Mouse (Mus musculus) brain, adult 10 weeks (tissue): ENCODE data around the gene Ube2f. TPM values are rescaled to one million over a fixed set of nuclear protein-coding genes. Genes with fewer than 3 reads are reported as not detected.

Experiments used
- polyA plus RNA-seq: library from polyadenylated mRNA; stranded (reverse); fragments of 350-450 nt; fragmentation: Illumina TruSeq; extraction: RNeasy Lipid Tissue Mini Kit (QIAGEN cat#74804); gene quantifications from one replicate; pipeline ENCODE4 v1.2.3, GENCODE M21; 2015; ENCODE audit warnings: low read depth, low replicate concordance

Ube2f gene
- polyA plus RNA-seq: 69.6 TPM

DNA sequence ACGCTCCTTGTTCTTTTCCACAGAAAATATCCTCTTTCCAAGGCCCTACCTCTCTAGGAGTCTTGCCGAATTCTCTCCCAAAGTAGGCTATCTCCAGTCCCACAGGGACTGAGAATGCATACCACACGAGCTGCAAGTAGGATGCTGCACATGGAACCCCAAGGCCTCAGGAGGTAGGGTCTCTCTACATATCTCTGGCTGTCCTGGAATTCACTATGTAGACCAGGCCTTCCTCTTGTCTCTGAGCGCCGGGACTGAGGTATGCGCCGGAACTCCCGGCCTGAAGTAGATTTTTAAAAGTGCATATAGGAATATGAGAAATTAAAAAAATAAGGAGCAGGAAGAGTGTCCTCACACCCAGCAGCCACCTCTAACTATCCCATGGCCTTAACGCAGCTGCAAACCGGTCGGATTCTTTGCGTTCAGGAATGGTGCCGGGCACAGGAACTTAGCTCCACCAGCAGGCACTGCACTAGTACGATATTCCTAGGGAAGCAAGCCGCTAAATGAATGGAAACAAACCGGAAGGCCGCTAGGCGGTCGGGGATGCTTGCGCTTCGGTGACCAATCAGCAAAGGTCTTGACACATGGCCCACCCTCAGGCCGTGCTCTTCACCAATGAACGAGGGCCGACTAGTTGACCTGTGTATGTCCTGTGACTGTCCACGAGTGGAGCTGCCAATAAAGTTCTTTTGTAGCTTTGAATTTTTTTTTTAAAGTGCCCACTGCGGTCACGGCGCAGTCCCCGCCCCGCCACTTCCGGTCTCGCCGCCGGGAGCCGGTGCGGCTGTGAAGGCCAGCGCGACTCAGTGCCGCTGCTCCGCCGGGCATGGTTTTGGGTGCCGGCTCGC is at the start of gene Ube2f:
Gene Ube2f, plus strand, starts transcription at position 741 of the 851 bp plus-strand sequence.

DNA sequence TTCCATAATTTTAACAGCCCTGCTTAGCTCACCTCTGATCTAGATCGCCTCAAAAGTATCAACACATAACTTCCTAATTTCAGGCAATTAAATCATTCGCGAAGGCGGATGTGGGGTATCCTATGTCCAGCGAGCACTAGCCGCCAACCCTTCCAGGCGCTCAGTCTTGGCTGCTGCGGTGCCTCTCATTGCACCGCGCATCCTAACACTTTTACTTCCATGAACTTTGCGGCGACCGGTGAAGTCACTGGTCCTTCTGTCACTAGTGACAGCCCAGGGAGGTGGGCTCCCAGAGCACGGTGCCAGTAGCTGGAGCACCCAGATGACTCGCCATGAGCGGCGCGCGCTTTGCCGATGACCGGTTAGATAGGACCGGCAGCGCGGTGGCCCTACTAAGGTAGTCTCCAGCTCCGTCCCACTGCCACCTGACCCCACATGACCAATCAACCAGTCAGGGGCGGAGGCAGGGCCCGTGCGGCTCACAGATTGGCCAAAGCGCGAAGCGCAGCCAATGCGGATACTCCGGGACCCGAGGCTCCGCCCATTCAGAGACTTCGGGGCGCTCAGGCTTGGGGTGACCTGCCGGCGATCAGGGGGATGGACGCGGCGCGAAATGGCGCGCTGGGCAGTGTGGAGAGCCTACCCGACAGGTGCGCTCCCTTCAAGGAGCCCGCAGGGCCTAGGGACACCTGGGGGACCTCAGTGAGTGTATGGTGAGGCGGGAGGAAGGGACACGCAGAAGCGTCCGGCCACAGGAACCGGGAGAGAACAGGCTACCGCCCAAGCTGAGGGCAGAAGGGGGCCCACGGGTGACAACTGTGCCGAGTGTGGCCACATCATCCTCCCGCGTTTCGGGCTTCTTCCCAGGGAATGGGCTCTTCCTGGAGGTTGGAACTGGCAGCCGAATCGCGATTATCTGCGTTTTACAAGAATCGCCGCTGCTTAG is 48.0 kb downstream of the Ube2f start, which contains the start of gene Scly:
Gene Scly, plus strand, starts transcription at position 540 of the 946 bp plus-strand sequence.

DNA sequence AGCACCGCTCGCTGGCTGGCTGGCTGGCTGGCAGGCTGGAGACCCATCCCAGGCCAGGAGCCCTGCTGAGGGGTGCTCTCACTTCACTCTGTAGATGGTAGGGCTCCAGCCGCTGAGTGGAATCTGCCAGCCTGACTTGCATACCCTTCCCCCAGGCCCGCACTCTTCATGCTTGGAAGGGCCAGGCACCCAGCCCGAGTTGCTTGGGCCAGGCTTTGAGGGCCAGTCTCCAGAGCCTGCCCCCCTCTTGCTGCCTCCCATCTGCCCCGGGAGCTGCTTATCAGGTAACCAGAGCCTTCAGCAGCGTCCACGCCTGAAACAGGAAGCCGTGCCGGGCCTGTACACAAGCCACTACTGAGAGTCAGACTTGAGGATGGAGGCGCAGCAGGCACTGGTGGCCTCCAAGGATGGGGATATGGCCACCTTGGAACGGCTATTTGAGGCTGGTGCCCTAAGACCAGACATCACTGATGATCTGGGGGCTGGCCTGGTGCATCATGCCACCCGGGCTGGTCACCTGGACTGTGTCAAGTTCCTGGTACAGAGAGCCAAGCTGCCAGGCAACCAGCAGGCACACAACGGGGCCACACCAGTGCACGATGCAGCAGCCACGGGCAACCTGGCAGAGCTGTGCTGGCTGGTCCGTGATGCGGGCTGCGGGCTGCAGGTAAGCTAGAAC is 71.8 kb downstream of the Ube2f start, which contains the start of gene Espnl:
Gene Espnl, plus strand, starts transcription at position 316 of the 679 bp plus-strand sequence.

Other genes with a start within 250 kb of the Ube2f start
- gene Rbm44, start 105.2 kb upstream of the Ube2f start, polyA plus RNA-seq: not detected
- gene Ramp1, start 70.5 kb upstream of the Ube2f start, polyA plus RNA-seq: 80.7 TPM
- 17.9 TPM for gene Scly, start 48.0 kb downstream of the Ube2f start, polyA plus RNA-seq
- 0.21 TPM for gene Espnl, start 71.8 kb downstream of the Ube2f start, polyA plus RNA-seq
- 0.13 TPM for gene Klhl30, start 100.7 kb downstream of the Ube2f start, polyA plus RNA-seq
- gene Erfe, start 116.1 kb downstream of the Ube2f start, polyA plus RNA-seq: 0.31 TPM
- gene Ilkap, start 148.5 kb downstream of the Ube2f start, polyA plus RNA-seq: 72.3 TPM
- 17.5 TPM for gene Hes6, start 163.7 kb downstream of the Ube2f start, polyA plus RNA-seq
- gene Per2, start 209.0 kb downstream of the Ube2f start, polyA plus RNA-seq: 18.4 TPM
- 9.9 TPM for gene Traf3ip1, start 244.3 kb downstream of the Ube2f start, polyA plus RNA-seq